Mouse (Mus musculus): ENCODE measurements at regions not wholly inside any gene's neighbourhood (a gene's known extent, or its start where the extent isn't known, plus 50 kb on each side); places are given as distances from the start of the nearest gene placed in this dataset.

- ChIA-PET POLR2A (no interaction called here), CTCF (no interaction called here)
- no peak for DNase-seq (ENCODE audit: low read depth, low spot score)
- peaks cover 16% of the 10 kb centered on the region for H3K27me3 ChIP-seq
- no peak for ATAC-seq
- TF ChIP-seq CTCF (IDR thresholded peaks at IDR 0.05), result no peak
- in situ Hi-C loops (cut with MboI; ENCODE audit: low pct_unique_long_range_greater_than_20kb), result no loop called here
These were observed 69.6 kb downstream of the Cetn3 start for GRCm38 (mm10) chr13:81852309-81852978.

GRCm38 (mm10) chr13:81856072-81856471 is 73.2 kb downstream of the Cetn3 start:
- CTCF ChIA-PET, result interaction anchor here (1.0 kb wide), 1 partner anchor 13 kb away, joined by 3 read pairs; no protein-coding TSS in a partner anchor
- no peak for ATAC-seq
- no peak for TF ChIP-seq CTCF (IDR thresholded peaks at IDR 0.05)
- no peak for DNase-seq (ENCODE audit: low read depth, low spot score)
- POLR2A ChIA-PET, result no interaction called here
- H3K27me3 ChIP-seq, result peaks cover 32% of the 10 kb centered on the region
- in situ Hi-C loops (cut with MboI; ENCODE audit: low pct_unique_long_range_greater_than_20kb), result no loop called here

DNA sequence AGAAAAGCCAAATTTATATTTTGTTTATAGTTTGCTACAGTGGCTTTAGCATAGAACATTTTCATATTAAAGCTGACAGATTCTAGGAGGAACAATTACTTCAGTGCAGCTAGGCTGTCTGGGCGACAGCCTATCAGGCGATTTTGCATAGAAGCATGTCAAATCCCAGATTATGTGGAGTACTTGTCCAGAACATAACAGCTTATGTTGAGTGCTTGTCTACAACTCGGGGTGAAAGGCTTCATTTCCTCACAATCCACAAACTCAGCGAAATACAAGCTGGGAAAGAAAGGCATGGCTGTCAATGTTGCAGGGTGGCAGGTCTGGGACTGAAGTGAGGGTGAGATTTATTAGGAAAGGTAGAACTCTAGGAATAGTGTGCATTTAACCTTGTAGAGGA is 77.8 kb downstream of the Cetn3 start:
- CTCF ChIA-PET, result interaction anchor here (0.8 kb wide), 1 partner anchor 14 kb away, joined by 3 read pairs; no protein-coding TSS in a partner anchor
- no peak for TF ChIP-seq CTCF (IDR thresholded peaks at IDR 0.05)
- DNase-seq (ENCODE audit: low read depth, low spot score), result no peak
- POLR2A ChIA-PET, result no interaction called here
- ATAC-seq, result no peak
- peaks cover 22% of the 10 kb centered on the region for H3K27me3 ChIP-seq
- in situ Hi-C loops (cut with MboI; ENCODE audit: low pct_unique_long_range_greater_than_20kb), result no loop called here

DNA sequence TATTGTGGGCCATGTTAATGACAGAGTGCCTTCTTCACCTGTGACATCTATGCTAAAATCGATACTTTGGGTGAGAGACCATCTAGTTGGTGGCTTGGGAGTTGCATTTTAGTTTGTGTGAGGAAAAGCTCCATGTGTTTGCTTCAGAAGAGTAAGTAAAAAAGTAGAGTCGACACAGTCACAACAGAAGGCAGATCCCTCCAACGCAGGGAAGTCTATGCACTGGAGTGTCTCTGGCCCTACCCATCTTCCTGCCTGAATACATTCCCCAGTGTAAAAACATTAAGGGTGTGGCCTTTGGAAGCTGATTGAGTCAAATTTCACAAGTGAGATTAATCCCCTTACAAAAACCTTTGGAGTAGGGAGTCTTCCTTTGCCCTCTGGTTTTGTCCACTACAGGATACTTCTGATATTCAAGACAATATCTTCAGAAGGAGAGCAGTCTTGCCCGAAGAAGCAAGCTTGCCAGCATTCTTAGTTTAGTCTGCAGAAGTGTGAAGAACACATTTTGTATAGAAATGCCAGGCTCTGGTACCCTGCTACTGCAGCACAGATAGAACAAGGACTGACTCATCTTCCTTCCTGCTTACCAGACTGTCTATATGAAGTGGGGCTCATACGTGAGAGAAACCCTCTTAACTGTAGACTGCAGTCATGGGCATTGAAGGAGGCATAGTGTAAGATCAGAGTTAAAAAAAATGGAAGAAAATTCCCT is 79.2 kb downstream of the Cetn3 start:
- no peak for TF ChIP-seq CTCF (IDR thresholded peaks at IDR 0.05)
- in situ Hi-C loops (cut with MboI; ENCODE audit: low pct_unique_long_range_greater_than_20kb), result no loop called here
- peaks cover 16% of the 10 kb centered on the region for H3K27me3 ChIP-seq
- ATAC-seq (no peak), DNase-seq (ENCODE audit: low read depth, low spot score) (no peak)
- CTCF ChIA-PET, result interaction anchor here (0.7 kb wide), 1 partner anchor 10 kb away, joined by 3 read pairs; no protein-coding TSS in a partner anchor
- POLR2A ChIA-PET, result no interaction called here

DNA sequence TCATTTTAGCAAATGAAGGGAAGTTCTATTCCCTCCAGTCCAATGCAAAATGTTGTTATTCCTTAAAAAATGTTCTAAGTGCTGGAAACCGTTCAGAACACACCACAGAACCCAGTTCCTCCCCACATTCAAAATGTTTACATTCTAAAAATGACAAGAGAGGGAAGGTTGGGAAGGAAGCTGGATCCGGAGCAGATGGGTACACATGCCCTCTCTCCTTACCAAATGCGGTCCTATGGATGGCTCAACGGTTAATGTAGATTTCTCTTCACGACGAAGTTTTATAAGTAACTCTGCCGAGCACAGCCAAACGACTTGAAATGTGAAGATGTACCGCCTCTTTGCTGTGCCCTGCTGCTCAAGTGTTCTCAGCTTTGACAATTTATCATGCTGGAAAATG is 88.3 kb downstream of the Cetn3 start:
- TF ChIP-seq CTCF (IDR thresholded peaks at IDR 0.05), result no peak
- in situ Hi-C loops (cut with MboI; ENCODE audit: low pct_unique_long_range_greater_than_20kb), result no loop called here
- CTCF ChIA-PET, result no interaction called here
- H3K27me3 ChIP-seq, result peaks cover 6% of the 10 kb centered on the region
- POLR2A ChIA-PET, result no interaction called here
- ATAC-seq (no peak), DNase-seq (ENCODE audit: low read depth, low spot score) (no peak)

DNA sequence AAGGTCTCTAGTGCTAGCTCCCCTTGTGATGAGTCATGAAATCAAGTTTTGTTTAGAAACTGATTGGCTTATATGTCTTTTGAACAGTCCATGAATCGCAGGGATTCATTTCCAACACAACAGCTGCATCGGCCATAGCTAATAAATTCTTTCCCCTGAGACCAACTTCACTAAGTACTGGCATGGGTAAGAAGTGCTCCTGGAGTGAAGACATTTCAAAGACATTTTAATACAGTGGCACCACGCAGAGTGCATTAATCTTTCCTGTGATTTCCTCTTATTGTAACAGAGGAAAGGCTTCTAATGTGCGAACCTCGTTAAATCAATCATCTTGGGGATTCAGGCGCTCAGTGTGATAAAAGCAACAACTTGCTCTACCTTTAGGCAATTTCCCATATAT is 103.0 kb downstream of the Cetn3 start:
- DNase-seq (ENCODE audit: low read depth, low spot score) (no peak), ATAC-seq (no peak)
- in situ Hi-C loops (cut with MboI; ENCODE audit: low pct_unique_long_range_greater_than_20kb), result no loop called here
- CTCF ChIA-PET, result no interaction called here
- peaks cover 5% of the 10 kb centered on the region for H3K27me3 ChIP-seq
- TF ChIP-seq CTCF (IDR thresholded peaks at IDR 0.05), result no peak
- POLR2A ChIA-PET, result no interaction called here

GRCm38 (mm10) chr13:81930266-81930665 is 147.4 kb downstream of the Cetn3 start:
- peaks cover 8% of the 10 kb centered on the region for H3K27me3 ChIP-seq
- in situ Hi-C loops (cut with MboI; ENCODE audit: low pct_unique_long_range_greater_than_20kb), result no loop called here
- POLR2A ChIA-PET, result no interaction called here
- ATAC-seq (no peak), DNase-seq (ENCODE audit: low read depth, low spot score) (no peak)
- no peak for TF ChIP-seq CTCF (IDR thresholded peaks at IDR 0.05)
- CTCF ChIA-PET, result no interaction called here

DNA sequence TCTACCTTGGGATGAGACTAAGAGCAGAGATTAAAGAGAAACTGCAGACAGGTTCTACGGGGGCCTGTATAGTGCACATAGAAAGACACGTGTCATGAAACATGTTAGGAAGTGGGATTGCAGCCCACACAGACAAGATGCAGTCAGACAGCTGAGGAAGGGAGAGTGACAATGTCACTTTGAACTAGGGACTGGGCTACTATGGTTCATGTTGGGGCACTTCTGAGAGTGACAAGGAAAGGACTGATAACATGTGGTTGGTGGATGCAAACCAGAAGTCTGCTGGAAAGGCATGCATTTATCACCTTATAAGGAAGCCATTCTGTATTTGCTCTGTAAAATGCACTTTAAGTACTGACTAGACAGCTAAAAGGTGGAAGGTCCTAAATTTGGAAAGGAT is 148.3 kb downstream of the Cetn3 start:
- in situ Hi-C loops (cut with MboI; ENCODE audit: low pct_unique_long_range_greater_than_20kb), result no loop called here
- no peak for ATAC-seq
- H3K27me3 ChIP-seq, result peaks cover 13% of the 10 kb centered on the region
- POLR2A ChIA-PET, result no interaction called here
- CTCF ChIA-PET, result no interaction called here
- TF ChIP-seq CTCF (IDR thresholded peaks at IDR 0.05), result no peak
- no peak for DNase-seq (ENCODE audit: low read depth, low spot score)

GRCm38 (mm10) chr13:81937061-81937460 is 154.2 kb downstream of the Cetn3 start:
- CTCF ChIA-PET, result no interaction called here

DNA sequence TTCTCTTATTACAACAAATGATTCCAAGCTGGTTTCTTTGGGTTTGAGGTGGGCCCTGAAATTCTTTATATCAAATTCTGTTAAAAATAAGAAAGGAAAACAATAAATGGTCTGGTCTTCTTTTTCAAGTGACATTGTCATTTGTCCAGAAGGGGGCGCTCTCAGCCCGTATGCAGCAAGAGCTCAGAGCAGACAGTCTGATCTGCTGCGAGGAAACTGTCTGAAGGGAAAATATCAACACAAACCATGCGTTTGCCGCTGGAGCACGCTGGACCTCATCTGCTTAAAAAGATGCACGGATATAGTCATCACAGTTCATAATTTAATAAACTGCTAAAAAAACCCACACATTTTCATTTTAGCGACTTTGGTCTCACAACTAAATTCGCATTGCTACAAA is 161.2 kb downstream of the Cetn3 start:
- DNase-seq (ENCODE audit: low read depth, low spot score) (no peak), ATAC-seq (no peak)
- CTCF ChIA-PET, result no interaction called here
- POLR2A ChIA-PET, result interaction anchor here (0.6 kb wide), 1 partner anchor 1711 kb away, joined by 5 read pairs; no protein-coding TSS in a partner anchor
- peaks cover 23% of the 10 kb centered on the region for H3K27me3 ChIP-seq
- peak; percentile 91 for TF ChIP-seq CTCF (IDR thresholded peaks at IDR 0.05)
- in situ Hi-C loops (cut with MboI; ENCODE audit: low pct_unique_long_range_greater_than_20kb), result no loop called here

More at GRCm38 (mm10) chr13:81937061-81937460, 154.2 kb downstream of the Cetn3 start:
- peaks cover 13% of the 10 kb centered on the region for H3K27me3 ChIP-seq
- ATAC-seq (no peak), DNase-seq (ENCODE audit: low read depth, low spot score) (no peak)
- no peak for TF ChIP-seq CTCF (IDR thresholded peaks at IDR 0.05)
- in situ Hi-C loops (cut with MboI; ENCODE audit: low pct_unique_long_range_greater_than_20kb), result no loop called here
- POLR2A ChIA-PET, result no interaction called here

- ChIA-PET CTCF (interaction anchor here (1.3 kb wide), 1 partner anchor 1710 kb away, joined by 3 read pairs; no protein-coding TSS in a partner anchor), POLR2A (no interaction called here)
- in situ Hi-C loops (cut with MboI; ENCODE audit: low pct_unique_long_range_greater_than_20kb), result no loop called here
- ATAC-seq (no peak), DNase-seq (ENCODE audit: low read depth, low spot score) (no peak)
- H3K27me3 ChIP-seq, result peaks cover 22% of the 10 kb centered on the region
- TF ChIP-seq CTCF (IDR thresholded peaks at IDR 0.05), result no peak
These were observed 161.6 kb downstream of the Cetn3 start for GRCm38 (mm10) chr13:81944469-81944868.

Data from Patski (cell line).